Mouse (Mus musculus) intestine, embryonic 16.5 days (tissue): Measurements from ENCODE around the gene Nap1l2. TPM values are rescaled to one million over a fixed set of nuclear protein-coding genes. Genes with fewer than 3 reads are reported as not detected.

Experiments used
- polyA plus RNA-seq: library from polyadenylated mRNA; unstranded; fragments of >200 nt; fragmentation: Nextera tagmentation; extraction: Ambion mirVana; gene quantifications from 2 replicates; pipeline ENCODE4 v1.2.1, GENCODE M21; 2015

Nap1l2 gene
- polyA plus RNA-seq, 1 experiment from 2014 or later, result 2.3 TPM

Other genes starting within 250 kb of the Nap1l2 start
- gene Cdx4, start 134.8 kb upstream of the Nap1l2 start, polyA plus RNA-seq, result not detected in 2 replicates
- 4.5 and 4.7 TPM in 2 replicates for gene Chic1, start 169.8 kb upstream of the Nap1l2 start, polyA plus RNA-seq
- gene Tsx, start 227.8 kb upstream of the Nap1l2 start, polyA plus RNA-seq, result 0.17 and 0.23 TPM in 2 replicates
- gene Gm26992, start 235.4 kb upstream of the Nap1l2 start, polyA plus RNA-seq, result not detected in 2 replicates